Mouse (Mus musculus): ENCODE results near the gene Prpf38b.

The Prpf38b gene

DNA sequence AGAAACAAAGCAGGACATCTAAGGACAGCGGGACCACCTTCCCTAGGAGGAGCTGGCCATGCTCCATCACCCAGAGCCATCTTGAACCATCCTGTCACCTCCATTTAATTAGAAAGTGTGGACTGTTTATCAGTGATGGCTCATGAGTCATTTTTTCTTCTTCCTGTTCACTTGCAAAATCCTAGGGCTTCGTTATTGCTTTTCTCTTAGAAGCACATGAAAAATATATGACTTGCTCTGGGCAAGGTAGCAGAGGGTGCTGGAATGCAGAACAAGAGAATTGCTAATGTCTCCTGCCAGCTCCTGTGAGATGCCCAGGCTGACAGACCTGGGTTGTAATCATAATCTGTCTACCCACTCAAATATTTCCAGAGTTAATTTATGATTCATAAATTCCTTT lies 50.7 kb downstream of the Prpf38b start:
- no peak for DNase-seq (ENCODE audit: low spot score in 2 of 2)

DNA sequence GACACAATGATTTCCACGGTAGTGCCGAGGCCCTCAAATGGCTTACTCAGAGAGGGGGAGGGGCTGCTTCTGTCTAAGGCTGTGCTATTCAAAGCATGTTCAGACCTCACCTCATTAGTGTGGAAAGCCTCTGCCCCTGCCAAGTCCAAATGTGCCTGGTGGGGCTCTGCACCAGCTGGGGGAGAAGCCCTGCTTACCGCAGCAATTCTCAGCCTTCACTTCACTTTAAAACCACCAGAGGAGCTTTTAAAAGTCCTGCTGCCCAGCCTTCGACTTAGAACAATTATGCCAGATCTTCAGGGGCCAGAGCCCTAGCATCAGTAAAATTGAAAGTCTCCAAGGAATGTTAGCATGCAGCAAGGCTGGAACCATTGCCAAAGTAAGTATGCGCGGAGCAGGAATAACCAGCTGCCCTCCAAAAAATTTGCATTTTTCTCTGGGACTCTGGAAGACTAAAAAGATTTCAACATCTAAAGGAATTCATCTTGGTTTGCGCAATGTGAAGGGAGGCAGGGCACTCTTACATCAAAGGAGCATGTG lies 53.2 kb downstream of the Prpf38b start:
- DNase-seq (ENCODE audit: low spot score in 2 of 2) = peak in 1 of 2 experiments; percentile 20

DNA sequence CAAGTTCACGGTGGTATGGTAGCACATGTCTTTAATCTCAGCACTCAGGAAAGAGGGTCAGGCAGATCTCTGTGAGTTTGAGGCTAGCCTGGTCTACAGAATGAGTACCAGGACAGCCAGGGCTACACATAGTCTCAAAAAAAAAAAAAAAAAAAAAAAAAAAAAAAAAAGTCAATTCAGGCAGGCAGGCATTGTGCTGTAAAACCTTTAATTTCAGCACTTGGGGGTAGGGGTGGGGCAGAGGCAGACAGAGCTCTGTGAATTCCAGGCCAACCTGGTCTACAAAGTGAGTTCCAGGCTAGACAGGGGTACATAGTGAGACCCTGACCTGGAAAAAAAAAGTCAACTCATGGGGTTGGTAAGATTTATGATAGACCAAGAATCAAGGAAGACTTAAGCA lies 53.8 kb downstream of the Prpf38b start:
- DNase-seq (ENCODE audit: low spot score in 2 of 2) = no peak

DNA sequence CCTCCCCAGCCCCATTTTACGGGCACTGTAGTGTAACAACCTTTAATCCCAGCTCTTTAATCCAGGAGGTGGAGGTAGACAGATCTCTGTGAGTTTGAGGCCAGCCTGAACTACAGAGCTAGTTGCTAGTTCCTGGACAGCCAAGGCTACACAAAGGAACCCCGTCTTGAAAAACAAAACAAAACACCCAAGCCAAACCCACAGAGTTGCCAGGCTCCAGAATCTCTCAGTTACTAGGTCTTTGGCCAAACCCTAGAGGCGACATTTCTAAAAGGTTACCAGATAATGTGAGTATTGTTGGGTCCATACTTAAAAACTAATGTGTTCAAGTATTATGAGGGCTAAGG lies 54.4 kb downstream of the Prpf38b start:
- no peak for DNase-seq (ENCODE audit: low spot score in 2 of 2)

DNA sequence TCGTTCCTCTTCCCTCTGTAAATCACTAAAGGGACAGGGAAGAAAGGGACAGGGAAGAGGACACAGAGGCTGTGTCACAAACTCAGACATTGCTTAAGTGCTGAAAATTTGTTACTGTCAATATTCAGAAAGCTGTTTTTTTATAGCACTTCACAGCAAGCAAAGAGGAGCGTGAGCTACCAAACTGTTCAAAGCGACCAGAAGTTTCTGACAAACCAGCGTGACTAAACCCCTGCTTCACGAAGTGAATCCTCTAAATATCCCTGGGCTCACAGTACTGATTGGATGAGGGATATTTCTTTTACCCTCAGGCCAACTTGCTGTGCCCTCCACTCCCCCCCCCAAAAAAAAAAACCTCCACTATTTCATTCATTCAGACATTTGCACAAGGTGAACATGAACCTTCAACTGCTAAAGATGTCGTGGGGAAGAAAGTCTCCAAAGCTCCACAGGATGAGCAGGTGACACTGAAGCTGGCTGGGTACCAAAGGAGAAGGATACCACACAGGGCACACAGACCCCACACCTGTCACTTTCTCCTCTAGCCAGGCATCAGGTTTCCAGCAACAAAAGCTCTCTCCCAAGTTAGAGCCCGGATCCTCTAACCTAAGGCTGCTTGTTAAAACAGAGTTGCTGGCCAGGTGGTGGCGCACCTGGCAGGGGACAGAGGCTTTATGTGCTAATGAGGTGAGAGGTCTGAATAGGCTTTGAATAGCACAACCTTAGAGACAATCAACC lies 55.0 kb downstream of the Prpf38b start:
- DNase-seq (ENCODE audit: low spot score in 2 of 2) = no peak

DNA sequence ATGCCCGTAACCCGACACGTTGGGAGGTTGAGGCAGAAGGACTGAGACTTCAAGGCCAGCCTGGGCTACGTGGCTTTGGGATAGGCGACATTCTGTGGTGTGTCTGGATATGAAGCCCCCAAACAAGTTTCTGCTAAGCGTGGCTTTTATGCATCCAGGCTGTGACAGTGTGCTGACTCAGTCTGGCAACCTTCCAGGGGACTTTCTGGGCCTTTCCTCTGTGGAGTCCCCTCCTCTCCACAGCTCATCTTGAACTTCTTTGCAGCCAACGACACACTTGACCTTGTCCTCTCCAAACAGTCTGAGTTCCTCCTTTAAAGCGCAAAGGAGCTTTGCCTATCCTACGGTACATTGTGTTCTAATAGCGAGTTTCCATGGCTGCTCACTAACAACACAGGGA lies 55.7 kb downstream of the Prpf38b start:
- no peak for DNase-seq (ENCODE audit: low spot score in 2 of 2)

DNA sequence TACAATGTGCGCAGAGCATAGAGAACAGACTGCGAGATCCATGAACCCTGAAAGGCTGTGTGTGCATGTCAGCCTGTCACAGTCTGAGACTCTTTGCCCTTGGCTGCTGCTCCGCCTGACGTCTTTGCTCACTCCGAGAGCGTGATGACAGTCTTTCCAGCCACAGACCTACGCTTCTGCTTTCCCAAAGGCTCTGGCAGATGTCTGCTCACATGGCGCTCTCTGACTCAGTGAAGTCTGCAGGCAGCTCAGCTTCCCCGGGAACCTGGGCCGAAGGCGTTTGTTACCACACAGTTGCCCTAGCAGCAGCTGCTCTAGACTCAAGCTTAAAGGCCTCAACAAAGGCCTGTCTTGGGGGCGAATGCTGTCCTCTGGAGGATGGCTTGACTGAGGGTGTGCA lies 56.2 kb downstream of the Prpf38b start:
- DNase-seq (ENCODE audit: low spot score in 2 of 2) = peak; percentile 86 to 88

DNA sequence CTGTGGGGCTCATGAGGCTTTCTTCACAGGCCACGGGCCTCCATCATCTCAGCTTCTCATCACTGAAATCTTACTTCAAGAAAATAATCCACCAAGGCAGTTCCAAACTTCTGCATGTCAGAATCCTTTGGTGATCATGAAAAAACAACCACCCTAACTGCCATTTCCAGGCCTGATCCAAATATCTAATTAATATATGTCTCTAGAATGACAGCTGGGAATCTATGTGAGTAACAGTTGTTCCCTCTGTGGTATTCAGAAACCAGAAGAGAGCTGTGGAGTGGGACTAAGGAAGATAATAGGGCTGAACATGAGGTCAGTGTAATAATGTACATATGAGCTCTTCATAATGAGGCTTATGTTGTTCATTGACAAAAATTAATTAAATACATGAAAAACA lies 58.3 kb downstream of the Prpf38b start:
- DNase-seq (ENCODE audit: low spot score in 2 of 2) = no peak
